Mouse (Mus musculus) heart, adult 2 months (tissue): Measurements from ENCODE around the gene 1700074P13Rik. TPM values are rescaled to one million over a fixed set of nuclear protein-coding genes. Genes with fewer than 3 reads are reported as not detected.
"Not testable (repeated sequence)": the region's sequence is repeated elsewhere in the genome, so short reads cannot be mapped to it uniquely, and the experiment has no call there.

Experiments
- DNase-seq, 2 experiments: peaks; one replicate each; pipeline ENCODE4 v3.0.0; 2021
- H3K27ac ChIP-seq: fragments of 200-600 bp; 2 replicates; pipeline ENCODE4 v1.8.1; 2022
- H3K27me3 ChIP-seq: fragments of 200-500 bp; 2 replicates; pipeline ENCODE4 v1.6.1; 2012; ENCODE audit warnings: mild to moderate bottlenecking, low read length, inconsistent platforms, mixed read lengths; ENCODE audit not compliant: control insufficient read depth, insufficient read depth
- H3K36me3 ChIP-seq: fragments of 200-500 bp; 2 replicates; pipeline ENCODE4 v1.6.1; 2012; ENCODE audit warnings: low read length, inconsistent platforms; ENCODE audit not compliant: control insufficient read depth, insufficient read depth
- H3K4me1 ChIP-seq: fragments of 200-500 bp; 2 replicates; pipeline ENCODE4 v1.6.1; 2011; ENCODE audit warnings: low read length; ENCODE audit not compliant: control insufficient read depth, insufficient read depth
- H3K4me3 ChIP-seq: fragments of 200-600 bp; 2 replicates; pipeline ENCODE4 v1.8.1; 2022
- H3K79me2 ChIP-seq: fragments of 200-500 bp; replicated peaks from 2 replicates; pipeline ENCODE4 v1.6.1; 2012; ENCODE audit warnings: mild to moderate bottlenecking, inconsistent platforms, low read length, moderate library complexity, mixed read lengths; ENCODE audit not compliant: control insufficient read depth, insufficient read depth
- H3K9ac ChIP-seq: fragments of 200-500 bp; 2 replicates; pipeline ENCODE4 v1.6.1; 2012; ENCODE audit warnings: low read depth, mild to moderate bottlenecking, control low read depth, inconsistent platforms, low read length, mixed read lengths
- CTCF ChIP-seq: fragments of 200-600 bp; IDR thresholded peaks from 2 replicates; pipeline ENCODE4 v1.8.1; 2022; ENCODE audit warnings: antibody characterized with exemption, mild to moderate bottlenecking, moderate library complexity
- EP300 ChIP-seq: fragments of 200-500 bp; IDR thresholded peaks from 2 replicates; pipeline ENCODE4 v1.6.1; 2011; ENCODE audit warnings: low read depth, low read length, control low read depth; ENCODE audit not compliant: insufficient read depth
- POLR2A ChIP-seq: fragments of 200-500 bp; IDR thresholded peaks from 2 replicates; pipeline ENCODE4 v1.6.1; 2011; ENCODE audit warnings: mild to moderate bottlenecking, low read depth, low read length, control low read depth; ENCODE audit not compliant: insufficient read depth
- WGBS: fragments of 180-500 bp; shearing (Covaris S2); methylation state at CpG from one replicate; pipeline ENCODE4 v1.1.7; 2018; 5-methylcytosine and 5-hydroxymethylcytosine counted together
- intact Hi-C: fragments of 180-260 bp; cut with DNase I; formaldehyde crosslinking; loops from one replicate; pipeline ENCODE4 v1.15.1; 2025
- long read RNA-seq: library from polyadenylated mRNA; stranded (forward); transcript quantifications from one replicate; pipeline ENCODE4 v2.0.0, GENCODE M21; 2021
- polyA plus RNA-seq: library from polyadenylated mRNA; depleted of rRNA; stranded (reverse); fragments of >200 nt; gene quantifications from 2 replicates; pipeline ENCODE4 v1.2.3, GENCODE M21; 2012; rRNA removed
- total RNA-seq, 2 experiments: library from RNA; stranded (reverse); gene quantifications; 2 replicates each; pipeline ENCODE4 v1.2.3; 2021

The 1700074P13Rik gene
- total RNA-seq, result not detected
- 0.20 and 0.25 TPM in 2 replicates for polyA plus RNA-seq
- long read RNA-seq, result 0 reads

GRCm38 (mm10) chr6:40940457-40940856 is at the start of gene 1700074P13Rik:
1700074P13Rik (minus strand) TSS chr6:40940557.
- no peaks in the 10 kb centered on the region for H3K36me3 ChIP-seq
- no peak for DNase-seq
- 89% methylated on average over 10 of the region's 10 CpGs for WGBS

DNA sequence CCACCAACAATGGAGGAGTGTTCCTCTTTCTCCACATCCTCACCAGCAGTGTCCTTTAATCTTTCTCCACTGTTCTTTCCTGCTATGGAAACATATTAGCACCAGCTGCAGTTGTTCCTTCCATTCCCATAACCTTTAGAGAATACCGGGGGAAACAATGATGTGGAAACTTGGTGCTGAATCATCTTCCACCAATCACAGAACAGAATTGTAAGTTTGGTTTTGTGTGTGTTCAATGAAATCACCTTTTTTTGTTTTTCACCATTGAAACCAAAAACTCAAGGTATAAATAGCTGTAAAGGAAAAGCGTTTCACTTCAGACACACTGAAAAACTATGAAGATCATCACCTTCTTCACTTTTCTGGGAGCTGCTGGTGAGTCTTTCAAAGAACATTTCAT is 24.1 kb upstream of the 1700074P13Rik start, which contains the start of gene 1810009J06Rik:
Gene 1810009J06Rik (plus strand): TSS at position 301 of the 400 bp plus-strand sequence.
- H3K79me2 ChIP-seq, H3K4me3 ChIP-seq, H3K27me3 ChIP-seq, H3K36me3 ChIP-seq, DNase-seq, intact Hi-C loops, H3K4me1 ChIP-seq, H3K9ac ChIP-seq, H3K27ac ChIP-seq: not testable (repeated sequence)
- 73% methylated on average over 2 of the region's 2 CpGs for WGBS

More at GRCm38 (mm10) chr6:40940457-40940856, at the start of gene 1700074P13Rik:
- no peak within 1 kb of the TSS for H3K9ac ChIP-seq
- intact Hi-C loops, result no loop called here
- no peaks in the 10 kb centered on the region for H3K79me2 ChIP-seq
- H3K4me3 ChIP-seq, result no peak within 1 kb of the TSS
- no peaks in the 10 kb centered on the region; the same call in 1 of the 2 replicates for H3K27me3 ChIP-seq
- no peaks in the 10 kb centered on the region for H3K4me1 ChIP-seq
- TF ChIP-seq EP300 (no peak), CTCF (no peak), POLR2A (no peak)
- no peak within 1 kb of the TSS for H3K27ac ChIP-seq

- WGBS, result 31% methylated on average over 2 of the region's 2 CpGs
- Histone ChIP-seq H3K79me2 (no peaks in the 10 kb centered on the region), H3K9ac (no peak overlapping the region), H3K27me3 (no peaks in the 10 kb centered on the region), H3K4me3 (no peak overlapping the region), H3K4me1 (no peaks in the 10 kb centered on the region), H3K36me3 (no peaks in the 10 kb centered on the region), H3K27ac (no peak overlapping the region)
- intact Hi-C loops, result no loop called here
- TF ChIP-seq EP300 (no peak), CTCF (no peak), POLR2A (no peak)
- no peak for DNase-seq
These were observed 13.4 kb upstream of the 1700074P13Rik start for GRCm38 (mm10) chr6:40953716-40954115.

DNA sequence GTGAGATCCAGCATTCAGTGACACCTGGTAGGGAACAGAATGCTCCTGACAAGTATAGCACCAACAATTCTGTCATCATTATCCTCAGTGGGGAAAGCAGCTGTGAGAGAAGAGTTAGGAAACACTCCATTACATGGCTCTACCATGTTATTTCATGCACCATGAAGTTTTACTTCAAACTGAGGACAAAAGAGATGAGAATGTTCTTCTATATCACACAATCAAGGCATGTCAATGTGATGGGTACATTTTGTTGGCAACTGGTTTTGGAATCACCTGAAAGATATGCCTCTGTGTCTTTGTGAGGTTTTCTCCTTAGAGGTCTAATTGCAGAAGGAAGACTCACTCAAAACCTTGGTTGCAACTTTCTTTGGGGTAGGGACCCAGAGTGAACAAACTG is 11.4 kb upstream of the 1700074P13Rik start, which contains the start of gene Gm4744:
Gene Gm4744 (minus strand): TSS at position 101 of the 400 bp plus-strand sequence.
- no peak within 1 kb of the TSS for H3K9ac ChIP-seq
- intact Hi-C loops, result no loop called here
- TF ChIP-seq EP300 (no peak), CTCF (no peak), POLR2A (no peak)
- no peaks in the 10 kb centered on the region for H3K4me1 ChIP-seq
- no peak for DNase-seq
- H3K4me3 ChIP-seq, result no peak within 1 kb of the TSS
- H3K36me3 ChIP-seq, result no peaks in the 10 kb centered on the region
- H3K27ac ChIP-seq, result no peak within 1 kb of the TSS
- no peaks in the 10 kb centered on the region for H3K79me2 ChIP-seq
- H3K27me3 ChIP-seq, result no peaks in the 10 kb centered on the region

- no peaks in the 10 kb centered on the region for H3K36me3 ChIP-seq
- no peak for DNase-seq
- H3K79me2 ChIP-seq, result no peaks in the 10 kb centered on the region
- no peak overlapping the region for H3K4me3 ChIP-seq
- TF ChIP-seq EP300, result no peak
- no peak for TF ChIP-seq CTCF
- no peak for TF ChIP-seq POLR2A
- H3K9ac ChIP-seq, result no peak overlapping the region
- no peaks in the 10 kb centered on the region for H3K27me3 ChIP-seq
- intact Hi-C loops, result no loop called here
- no peak overlapping the region for H3K27ac ChIP-seq
- no peaks in the 10 kb centered on the region for H3K4me1 ChIP-seq
- WGBS, result 73% methylated on average over 4 of the region's 4 CpGs
These were observed 20.4 kb downstream of the 1700074P13Rik start for GRCm38 (mm10) chr6:40919954-40920353.

- Histone ChIP-seq H3K4me3 (no peak within 1 kb of the TSS), H3K27me3 (no peaks in the 10 kb centered on the region), H3K9ac (no peak within 1 kb of the TSS), H3K36me3 (no peaks in the 10 kb centered on the region), H3K27ac (no peak within 1 kb of the TSS), H3K79me2 (no peaks in the 10 kb centered on the region), H3K4me1 (no peaks in the 10 kb centered on the region)
- TF ChIP-seq CTCF, result no peak
- intact Hi-C loops, result no loop called here
- DNase-seq, result no peak
These were observed 40.1 kb downstream of the 1700074P13Rik start, which contains the start of gene Prss58 for GRCm38 (mm10) chr6:40900287-40900686. Prss58 (minus strand) TSS chr6:40900387.

- WGBS, result 68% methylated on average over 1 of the region's 1 CpGs
- Histone ChIP-seq H3K27me3 (no peaks in the 10 kb centered on the region), H3K4me3 (no peak overlapping the region), H3K36me3 (no peaks in the 10 kb centered on the region), H3K9ac (no peak overlapping the region), H3K79me2 (no peaks in the 10 kb centered on the region), H3K4me1 (no peaks in the 10 kb centered on the region), H3K27ac (no peak overlapping the region)
- intact Hi-C loops, result no loop called here
- DNase-seq, result no peak
- TF ChIP-seq POLR2A (no peak), EP300 (no peak), CTCF (no peak)
These were observed 45.6 kb downstream of the 1700074P13Rik start for GRCm38 (mm10) chr6:40894716-40895115.
